Mouse (Mus musculus) stomach, postnatal 0 days (tissue): ENCODE measurements around the gene Gsto1.

Source experiments
- CTCF ChIP-seq: IDR thresholded peaks from 2 replicates; pipeline ENCODE4 v1.5.1; 2016; ENCODE audit warnings: antibody characterized with exemption, low read depth, mild to moderate bottlenecking, moderate library complexity
- EP300 ChIP-seq: optimal IDR thresholded peaks from 2 replicates; pipeline ENCODE3; 2016; ENCODE audit warnings: antibody characterized with exemption

GRCm38 (mm10) chr19:47888037-47888436 lies 33.3 kb downstream of the Gsto1 start:
- TF ChIP-seq CTCF (no peak), EP300 (no peak)
